Mouse (Mus musculus) lung, adult 2 months (tissue): ENCODE measurements around the gene March11.

ENCODE experiments used
- CTCF ChIP-seq: fragments of 200-500 bp; IDR thresholded peaks from 2 replicates; pipeline ENCODE4 v1.5.1; 2011; ENCODE audit warnings: mild to moderate bottlenecking, low read length, control low read depth; ENCODE audit not compliant: insufficient read depth
- POLR2A ChIP-seq: fragments of 200-500 bp; IDR thresholded peaks from 2 replicates; pipeline ENCODE4 v1.6.1; 2011; ENCODE audit warnings: low read depth, mild to moderate bottlenecking, control low read depth, low read length, borderline replicate concordance; ENCODE audit errors: extremely low read depth

DNA sequence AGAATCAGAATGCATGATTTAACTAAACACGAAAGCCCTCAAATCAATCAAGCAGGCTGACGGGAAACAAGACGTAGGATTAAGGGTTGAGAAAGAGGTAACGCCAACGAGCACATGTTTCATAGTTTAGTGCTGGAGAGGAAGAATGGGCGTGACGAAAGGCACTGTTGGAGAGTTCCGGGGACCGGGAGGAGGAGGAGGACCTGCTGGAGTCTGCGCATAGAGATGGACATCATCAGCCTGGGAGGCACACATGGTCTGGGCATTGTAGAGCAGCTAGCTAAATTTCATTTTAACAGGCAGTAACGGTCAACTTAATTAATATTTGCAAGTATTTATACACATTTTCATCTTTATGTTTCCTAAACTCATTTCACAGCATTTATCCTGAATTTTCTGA lies 31.6 kb downstream of the March11 start:
- no peak for TF ChIP-seq CTCF
- TF ChIP-seq POLR2A = no peak
